Mouse (Mus musculus) gastrocnemius, adult 2 months (tissue): ENCODE measurements around the gene Gpr160. TPM values are rescaled to one million over a fixed set of nuclear protein-coding genes. Genes with fewer than 3 reads are reported as not detected.
"Not testable (repeated sequence)": the region's sequence is repeated elsewhere in the genome, so short reads cannot be mapped to it uniquely, and the experiment has no call there.

Source experiments
- DNase-seq: peaks from one replicate; pipeline ENCODE4 v3.0.0; 2022
- H3K27ac ChIP-seq: fragments of 200-600 bp; 2 replicates; pipeline ENCODE4 v1.8.1; 2022; ENCODE audit warnings: mild to moderate bottlenecking
- H3K4me3 ChIP-seq: fragments of 200-600 bp; 2 replicates; pipeline ENCODE4 v1.8.1; 2022; ENCODE audit warnings: mild to moderate bottlenecking, moderate library complexity
- CTCF ChIP-seq: fragments of 200-600 bp; IDR thresholded peaks from 2 replicates; pipeline ENCODE4 v1.8.1; 2022; ENCODE audit warnings: antibody characterized with exemption, mild to moderate bottlenecking, moderate library complexity
- intact Hi-C: fragments of 180-260 bp; cut with DNase I; formaldehyde crosslinking; loops from one replicate; pipeline ENCODE4 v1.15.1; 2025
- long read RNA-seq, 2 experiments: library from polyadenylated mRNA; stranded (forward); transcript quantifications; one replicate each; pipeline ENCODE4 v2.0.0; 2021
- total RNA-seq, 2 experiments: library from RNA; stranded (reverse); gene quantifications; 2 replicates each; pipeline ENCODE4 v1.2.3; 2021

The Gpr160 gene
- under 1 TPM; 0.22 to 0.33 TPM for total RNA-seq
- long read RNA-seq, experiment 1, partial matches to known transcripts, result 0 of 1 reads
- long read RNA-seq, experiment 1, other reads (novel, unspliced or antisense), result 0 of 1 reads
- long read RNA-seq, experiment 2, partial matches to known transcripts, result 0 of 1 reads
- long read RNA-seq, experiment 2, other reads (novel, unspliced or antisense), result 0 of 1 reads

DNA sequence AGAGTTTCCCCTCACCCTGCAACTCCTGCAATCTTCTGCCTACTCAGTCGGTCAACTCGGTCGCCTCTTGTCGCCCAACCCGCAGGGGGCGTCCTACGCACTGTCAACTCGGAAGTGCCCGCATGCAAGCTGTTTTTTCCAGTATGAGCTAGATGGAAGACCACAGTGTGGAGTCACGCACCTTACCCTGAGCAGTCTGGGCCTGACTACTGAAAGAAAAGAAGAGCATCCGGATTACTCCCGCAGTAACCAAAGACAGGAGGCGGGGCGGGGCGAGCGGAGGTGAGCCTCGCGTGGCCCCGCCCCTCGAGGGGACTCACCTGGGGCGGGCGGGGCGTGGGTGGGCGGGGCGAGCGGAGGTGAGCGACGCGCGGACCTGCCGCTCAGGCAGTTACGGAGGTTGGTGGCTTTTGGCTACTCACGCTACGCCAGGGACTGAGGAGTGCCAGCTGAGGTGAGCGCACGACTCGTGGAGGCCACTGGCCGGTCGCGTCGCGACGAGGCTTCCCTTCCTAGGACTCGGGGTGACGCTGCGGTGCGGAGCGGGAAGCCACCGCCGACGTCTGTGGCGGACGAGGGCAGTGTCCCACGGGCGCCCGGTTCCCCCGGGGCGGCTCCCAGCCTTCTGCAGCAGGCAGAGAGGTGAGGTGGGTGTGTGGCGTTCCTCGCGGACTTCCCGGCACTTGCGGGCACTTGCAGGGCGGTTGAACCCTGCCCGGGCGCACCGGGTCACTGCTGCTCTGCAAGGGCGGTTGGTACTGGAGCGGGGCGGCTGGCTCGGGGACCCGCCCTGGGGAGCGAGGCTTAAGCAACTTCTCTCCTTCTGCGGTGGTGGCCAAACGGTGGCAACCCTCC, at the start of gene Gpr160:
Gpr160 (plus strand) TSS at position 347 of the 855 bp plus-strand sequence.
- H3K4me3 ChIP-seq, result peak within 1 kb of the TSS; percentile 84
- intact Hi-C loops, result no loop called here
- H3K27ac ChIP-seq, result peak within 1 kb of the TSS; percentile 66
- peak; percentile 66 for TF ChIP-seq CTCF
- DNase-seq, result peak; percentile 77

DNA sequence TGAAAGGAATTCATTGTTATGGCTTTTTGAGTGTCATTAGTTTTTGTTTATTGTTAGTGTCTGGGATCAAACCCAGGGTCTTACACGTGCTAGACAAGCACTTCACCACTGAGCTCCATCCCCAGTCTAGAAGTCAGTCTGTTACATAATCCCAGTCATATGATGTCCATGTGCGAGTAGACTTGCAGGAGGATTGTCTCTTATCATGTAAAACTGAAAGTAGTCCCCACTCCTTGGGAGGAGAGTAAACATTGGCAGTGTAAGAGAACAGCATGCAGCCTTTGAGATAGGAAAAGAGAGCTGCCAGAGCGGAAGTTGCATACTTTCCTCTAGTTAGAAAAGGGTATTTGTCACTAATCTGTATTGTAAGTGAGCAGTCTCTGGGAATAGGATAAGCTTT, 42.9 kb upstream of the Gpr160 start:
- no peak for DNase-seq
- TF ChIP-seq CTCF, result no peak
- intact Hi-C loops, result no loop called here

DNA sequence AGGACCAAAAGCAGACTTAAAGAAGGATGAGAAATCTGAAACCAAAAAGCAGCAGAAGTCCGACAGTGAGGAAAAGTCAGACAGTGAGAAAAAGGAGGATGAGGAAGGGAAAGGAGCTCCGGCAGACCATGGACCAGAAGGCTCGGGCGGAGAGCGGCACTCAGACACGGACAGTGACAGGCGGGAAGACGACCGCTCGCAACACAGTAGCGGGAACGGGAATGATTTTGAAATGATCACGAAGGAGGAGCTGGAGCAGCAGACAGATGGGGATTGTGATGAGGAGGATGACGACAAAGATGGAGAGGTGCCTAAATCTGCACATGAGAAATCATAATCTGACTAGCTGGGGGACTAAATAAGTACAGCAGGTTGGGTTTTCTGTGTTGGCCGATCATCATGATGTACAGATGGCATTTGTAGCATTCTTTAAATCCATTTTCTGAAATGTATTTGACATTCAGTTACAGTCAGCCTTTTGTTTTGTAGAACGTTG, 37.1 kb upstream of the Gpr160 start:
- TF ChIP-seq CTCF, result no peak
- no peak for DNase-seq
- no peak overlapping the region for H3K27ac ChIP-seq
- H3K4me3 ChIP-seq, result no peak overlapping the region
- intact Hi-C loops, result no loop called here

More for the DNA sequence above, 42.9 kb upstream of the Gpr160 start:
- Histone ChIP-seq H3K4me3 (no peak overlapping the region), H3K27ac (no peak overlapping the region)

DNA sequence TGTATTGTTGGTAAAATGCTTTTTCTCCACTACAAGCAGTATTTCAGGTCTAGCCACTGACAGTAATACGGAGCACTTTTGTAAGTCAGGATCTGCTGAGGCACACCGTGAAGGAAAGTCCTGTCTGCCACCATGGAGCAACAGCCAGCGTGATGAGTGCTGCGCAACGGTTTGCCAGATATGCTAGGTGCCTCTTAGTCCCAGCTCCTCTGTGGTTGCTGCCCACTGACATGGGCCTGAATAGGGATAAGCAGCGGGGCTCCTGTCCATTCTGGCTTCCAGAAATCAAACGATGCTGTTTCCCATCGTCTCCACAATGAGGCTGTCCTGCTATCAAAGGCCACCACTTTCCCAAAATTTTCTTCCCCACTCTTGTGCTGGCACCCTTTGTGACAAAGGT, 33.6 kb upstream of the Gpr160 start:
- no peak overlapping the region for H3K27ac ChIP-seq
- no peak for DNase-seq
- H3K4me3 ChIP-seq, result no peak overlapping the region
- intact Hi-C loops, result no loop called here
- TF ChIP-seq CTCF, result no peak

DNA sequence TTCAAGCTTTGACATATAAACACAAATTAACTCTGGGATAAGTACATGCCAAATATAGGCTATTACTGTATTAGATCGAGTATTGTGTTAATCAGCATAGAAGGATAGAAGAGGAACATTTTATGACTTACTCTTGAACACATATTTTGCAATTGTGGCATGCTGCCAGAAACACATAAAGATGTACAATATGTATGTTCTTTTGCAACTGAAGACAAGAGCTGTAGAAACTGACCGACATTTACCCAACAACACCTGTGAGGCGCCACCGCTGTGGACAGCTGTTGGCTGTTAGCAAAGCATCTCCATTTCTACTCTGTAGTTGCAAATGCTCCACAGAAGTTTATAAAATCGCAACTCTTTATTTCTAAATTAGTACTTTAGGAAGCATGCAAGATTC, 29.7 kb upstream of the Gpr160 start:
- no peak for DNase-seq
- no peak for TF ChIP-seq CTCF
- H3K27ac ChIP-seq, result no peak overlapping the region
- H3K4me3 ChIP-seq, result no peak overlapping the region
- intact Hi-C loops, result no loop called here

DNA sequence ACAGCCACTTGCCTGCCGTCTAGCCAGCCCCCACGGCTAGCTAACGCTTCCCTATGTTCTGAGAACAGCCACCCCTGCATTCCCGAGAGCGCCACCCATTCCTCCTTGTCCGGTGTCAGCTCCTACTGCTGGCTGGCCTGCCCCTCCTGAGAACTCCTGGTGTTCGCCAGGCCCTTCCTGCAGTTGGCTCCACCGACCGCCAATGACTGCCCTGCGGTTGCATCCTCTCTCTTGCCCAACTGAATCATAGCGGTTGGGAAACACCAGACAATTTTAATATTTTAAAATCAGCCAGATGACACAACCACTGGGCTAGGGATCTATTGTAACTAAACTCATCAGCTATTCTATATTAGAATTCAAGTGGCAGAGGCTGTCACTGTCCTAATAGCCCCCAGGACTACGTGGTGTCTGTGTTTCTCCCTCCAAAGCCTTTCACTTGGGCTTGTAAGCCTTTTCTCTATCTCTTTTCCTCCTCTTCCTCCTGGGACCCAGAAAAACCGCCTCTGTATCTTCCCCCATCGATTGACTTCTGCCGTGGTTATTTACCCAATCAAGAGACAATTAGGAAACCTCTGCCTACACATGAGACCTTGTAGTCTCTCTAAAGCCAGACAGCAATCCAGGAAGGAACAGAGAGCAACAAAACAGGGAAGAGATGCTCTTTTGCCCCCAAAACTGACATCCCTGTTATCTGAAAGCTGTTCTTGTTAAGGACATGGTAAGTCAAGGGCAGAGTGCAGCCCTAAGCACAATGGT, 23.7 kb upstream of the Gpr160 start:
- TF ChIP-seq CTCF, result no peak
- Histone ChIP-seq H3K4me3 (no peak overlapping the region), H3K27ac (no peak overlapping the region)
- intact Hi-C loops, result no loop called here
- DNase-seq, result peak; percentile 20

DNA sequence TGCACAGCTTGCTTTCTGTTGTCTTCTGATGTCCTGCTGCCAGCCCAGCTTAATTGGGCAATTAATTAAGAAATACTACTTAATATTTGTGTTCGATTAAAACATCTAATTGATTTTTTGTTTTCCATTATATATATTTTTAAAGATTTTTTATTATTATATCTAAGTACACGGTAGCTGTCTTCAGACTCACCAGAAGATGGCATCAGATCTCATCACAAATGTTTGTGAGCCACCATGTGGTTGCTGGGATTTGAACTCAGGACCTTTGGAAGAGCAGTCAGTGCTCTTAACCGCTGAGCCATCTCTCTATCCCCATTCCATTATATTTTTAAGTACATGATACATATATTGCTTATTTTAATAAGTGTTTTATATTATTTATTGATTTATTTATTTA, 22.5 kb upstream of the Gpr160 start:
- no peak for DNase-seq
- TF ChIP-seq CTCF, result no peak
- intact Hi-C loops, result no loop called here
- Histone ChIP-seq H3K4me3 (no peak overlapping the region), H3K27ac (no peak overlapping the region)

DNA sequence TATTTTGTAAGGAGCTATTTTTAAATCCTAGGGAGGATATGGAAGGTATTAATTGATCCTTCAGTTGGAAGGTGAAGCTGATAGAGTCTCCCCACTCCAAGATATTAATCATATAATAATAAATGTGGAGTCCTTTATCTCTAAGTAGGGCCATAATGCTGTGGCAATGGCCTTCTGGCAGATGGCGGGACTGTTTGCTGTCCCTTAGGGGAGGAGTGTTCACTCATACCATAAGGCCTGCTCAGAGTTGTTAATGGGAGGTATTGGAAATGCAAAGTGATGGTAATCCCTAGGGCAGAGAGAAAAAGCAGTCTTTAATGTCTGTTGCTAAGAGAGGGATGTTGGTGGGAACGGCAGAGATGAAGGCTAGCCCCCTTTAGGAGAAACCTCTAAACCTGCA, 10.0 kb upstream of the Gpr160 start:
- DNase-seq, result no peak
- intact Hi-C loops, result no loop called here
- Histone ChIP-seq H3K4me3 (no peak overlapping the region), H3K27ac (no peak overlapping the region)
- no peak for TF ChIP-seq CTCF

DNA sequence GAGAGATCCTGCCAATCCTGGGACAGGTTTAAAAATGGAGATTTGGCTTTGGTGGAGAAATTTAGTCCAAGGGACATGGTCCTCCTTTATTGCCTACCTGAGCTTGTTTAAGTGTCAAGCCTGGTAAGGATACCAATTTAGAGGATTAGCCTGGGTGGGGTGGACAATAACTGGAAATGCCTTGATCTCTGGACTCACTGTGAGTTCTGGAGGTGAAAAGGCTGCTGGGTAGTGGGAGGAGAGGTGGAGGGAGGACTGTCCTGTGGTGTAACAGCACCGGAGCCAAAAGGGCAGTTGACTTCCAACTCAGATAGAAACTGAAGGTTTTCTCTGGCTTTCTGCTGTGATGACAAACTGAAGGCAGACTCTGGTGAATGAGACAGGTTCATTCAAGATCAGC, 8.3 kb upstream of the Gpr160 start:
- no peak for DNase-seq
- intact Hi-C loops, result no loop called here
- no peak for TF ChIP-seq CTCF
- Histone ChIP-seq H3K27ac (no peak overlapping the region), H3K4me3 (no peak overlapping the region)

DNA sequence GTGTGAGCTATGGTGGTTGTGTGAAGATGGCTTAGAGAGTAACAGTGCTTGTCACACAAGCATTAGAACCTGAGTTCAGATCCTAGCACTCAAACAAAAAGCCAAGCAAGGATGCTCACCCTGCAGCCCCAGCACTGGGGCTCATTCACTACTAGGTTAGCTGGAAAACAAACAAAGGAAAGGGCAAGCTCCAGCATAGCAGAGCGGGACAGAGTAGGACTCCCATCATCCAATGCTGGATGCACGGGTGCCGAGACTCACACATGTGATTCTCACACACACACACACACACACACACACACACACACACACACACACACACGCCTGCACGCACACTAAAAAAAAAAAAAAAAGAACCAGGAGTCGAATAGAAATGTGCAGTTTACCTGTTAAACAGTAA, 4.3 kb upstream of the Gpr160 start:
- Histone ChIP-seq H3K27ac (no peak overlapping the region), H3K4me3 (no peak overlapping the region)
- no peak for TF ChIP-seq CTCF
- intact Hi-C loops, result loop anchor here (5.0 kb wide), 1 partner anchor 126 kb away; no protein-coding TSS in a partner anchor
- no peak for DNase-seq

DNA sequence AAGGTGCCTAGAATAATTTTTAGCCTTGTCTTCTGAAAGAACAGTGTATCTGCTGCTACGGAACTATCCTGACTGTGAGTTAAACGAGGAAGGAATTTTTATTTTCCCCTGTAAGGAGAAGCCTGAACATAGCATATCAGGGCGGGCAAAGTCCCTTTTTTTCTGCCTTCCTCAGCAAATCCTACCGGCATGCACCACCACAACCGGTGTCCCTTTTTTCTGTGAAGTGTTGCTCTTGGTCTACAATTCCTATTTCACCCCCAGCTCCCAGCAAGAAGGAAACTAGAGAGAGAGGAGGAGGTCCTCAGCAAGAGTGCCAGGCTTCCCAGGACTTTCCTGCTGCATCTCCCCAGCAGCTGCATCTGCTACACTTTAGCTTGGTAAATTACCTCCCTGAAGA, 2.2 kb upstream of the Gpr160 start:
- no peak overlapping the region for H3K4me3 ChIP-seq
- TF ChIP-seq CTCF, result no peak
- intact Hi-C loops, result loop anchor here (5.0 kb wide), 1 partner anchor 124 kb away; no protein-coding TSS in a partner anchor

DNA sequence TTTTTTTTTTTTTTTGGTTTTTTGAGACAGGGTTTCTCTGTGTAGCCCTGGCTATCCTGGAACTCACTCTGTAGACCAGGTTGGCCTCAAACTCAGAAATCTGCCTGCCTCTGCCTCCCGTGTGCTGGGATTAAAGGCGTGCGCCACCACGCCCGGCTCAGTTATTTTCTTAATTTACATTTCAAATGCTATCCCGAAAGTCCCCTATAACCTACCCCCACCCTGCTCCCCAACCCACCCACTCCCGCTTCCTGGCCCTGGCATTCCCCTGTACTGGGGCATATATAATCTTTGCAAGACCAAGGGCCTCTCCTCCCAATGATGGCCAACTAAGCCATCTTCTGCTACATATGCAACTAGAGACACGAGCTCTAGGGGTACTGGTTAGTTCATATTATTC, 3.8 kb downstream of the Gpr160 start:
- intact Hi-C loops, H3K4me3 ChIP-seq, H3K27ac ChIP-seq, DNase-seq: not testable (repeated sequence)

More for the DNA sequence above, 2.2 kb upstream of the Gpr160 start:
- no peak overlapping the region for H3K27ac ChIP-seq
- DNase-seq, result no peak

DNA sequence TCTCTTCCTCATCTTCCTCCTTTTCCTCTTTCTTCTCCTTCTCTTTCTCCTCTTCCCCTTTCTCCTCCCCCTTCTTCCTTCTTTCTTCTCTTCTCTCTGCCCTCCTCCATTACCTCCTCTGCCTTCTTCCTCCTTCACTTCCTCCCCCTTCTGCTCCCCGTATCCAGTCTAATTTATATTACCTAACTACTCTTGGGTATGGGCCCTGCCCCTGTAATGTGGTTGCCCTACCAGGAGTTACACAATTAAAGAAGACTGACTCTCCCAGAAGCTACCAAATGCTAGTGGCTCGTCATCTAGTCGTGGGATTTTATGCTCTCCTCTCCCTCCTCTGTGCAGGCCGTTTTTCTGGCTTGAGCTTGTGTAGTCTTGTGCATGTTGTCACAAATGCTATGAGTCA, 5.0 kb downstream of the Gpr160 start:
- no peak overlapping the region for H3K27ac ChIP-seq

More for the DNA sequence above, 5.0 kb downstream of the Gpr160 start:
- no peak for DNase-seq
- no peak for TF ChIP-seq CTCF
- intact Hi-C loops, result no loop called here
- no peak overlapping the region for H3K4me3 ChIP-seq
